Mouse (Mus musculus): ENCODE data around the gene 5530401A14Rik. TPM values are rescaled to one million over a fixed set of nuclear protein-coding genes. Genes with fewer than 3 reads are reported as not detected.

5530401A14Rik gene
- polyA plus RNA-seq, 1 experiment from 2014 or later = not detected

DNA sequence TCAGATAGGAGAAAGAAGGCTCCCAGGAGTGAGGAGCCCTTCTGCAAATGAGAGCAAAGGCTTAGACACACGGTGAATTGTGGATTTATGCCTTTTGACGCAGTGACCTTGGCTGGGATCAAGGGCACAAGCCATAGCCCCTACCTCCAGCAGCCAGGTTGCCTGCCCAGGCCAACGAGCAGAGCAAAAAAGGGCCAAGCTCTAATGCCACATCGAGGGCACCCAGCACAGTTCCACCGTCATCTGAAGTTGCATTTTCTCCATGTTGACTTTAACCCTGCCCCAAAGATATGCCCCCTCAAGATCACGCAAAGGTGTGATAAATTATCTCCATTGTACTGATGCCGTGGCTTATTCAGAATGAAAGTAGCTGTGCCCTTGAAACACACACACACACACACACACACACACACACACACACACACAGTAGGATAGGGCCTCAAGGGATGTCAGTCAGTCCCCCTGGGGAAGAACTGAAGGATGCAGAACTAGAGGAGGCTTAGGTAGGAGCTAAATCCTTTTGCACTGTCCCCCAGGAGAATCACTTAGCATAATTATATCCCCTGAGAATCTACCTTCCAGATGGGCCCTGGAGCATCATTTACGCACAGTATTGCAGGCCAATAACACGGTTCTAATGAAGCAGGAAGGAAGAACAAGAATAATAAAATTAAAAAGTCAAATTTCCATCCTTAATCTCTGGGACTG is 11.2 kb downstream of the 5530401A14Rik start:
- WGBS (ENCODE audit: insufficient replicate concordance) = 40% methylated on average over 9 of the region's 9 CpGs
- H3K4me2 ChIP-seq = no peak overlapping the region
- H3K36me3 ChIP-seq = no peaks in the 10 kb centered on the region
- H3K9me3 ChIP-seq (replicated peaks) = no peaks in the 10 kb centered on the region
- ATAC-seq (ENCODE audit: low read depth) (no peak), DNase-seq (no peak)
- no peaks in the 10 kb centered on the region for H3K4me1 ChIP-seq (replicated peaks)
- H3K27me3 ChIP-seq = no peaks in the 10 kb centered on the region
- H3K9ac ChIP-seq = no peak overlapping the region
- H3K27ac ChIP-seq = no peak overlapping the region
- no peak overlapping the region for H3K4me3 ChIP-seq (replicated peaks)

DNA sequence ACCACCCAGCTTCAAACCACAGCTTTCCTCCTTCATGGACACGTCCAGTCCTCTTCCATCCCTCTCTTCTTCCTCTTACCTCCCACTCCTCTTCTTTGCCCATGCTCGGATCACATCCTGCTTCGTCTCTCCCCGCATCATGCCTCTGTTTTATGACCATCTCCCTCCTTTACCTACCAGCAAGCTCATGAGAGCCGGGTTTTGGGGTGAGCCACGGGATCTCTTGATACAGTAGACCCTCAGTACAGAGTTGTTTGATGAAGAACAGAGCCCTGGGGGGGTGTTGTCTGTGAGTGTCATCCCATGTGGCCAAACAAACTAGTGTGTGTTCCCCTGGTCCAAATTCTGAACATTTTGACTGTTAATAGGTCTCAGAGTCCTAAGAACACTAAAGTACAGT is 36.0 kb downstream of the 5530401A14Rik start:
- H3K4me2 ChIP-seq = no peak overlapping the region
- no peak for DNase-seq
- no peaks in the 10 kb centered on the region for H3K36me3 ChIP-seq
- H3K9me3 ChIP-seq (replicated peaks) = no peaks in the 10 kb centered on the region; the same call in 1 of the 2 replicates
- no peaks in the 10 kb centered on the region for H3K27me3 ChIP-seq
- WGBS (ENCODE audit: insufficient replicate concordance) = 49% methylated on average over 6 of the region's 6 CpGs
- H3K4me1 ChIP-seq (replicated peaks) = no peaks in the 10 kb centered on the region
- ATAC-seq (ENCODE audit: low read depth) = no peak
- H3K27ac ChIP-seq = no peak overlapping the region
- no peak overlapping the region for H3K9ac ChIP-seq
- no peak overlapping the region for H3K4me3 ChIP-seq (replicated peaks)

- no peak overlapping the region for H3K9ac ChIP-seq
- no peaks in the 10 kb centered on the region for H3K27me3 ChIP-seq
- H3K4me2 ChIP-seq = no peak overlapping the region
- no peak overlapping the region for H3K27ac ChIP-seq
- 10% methylated on average over 8 of the region's 8 CpGs for WGBS (ENCODE audit: insufficient replicate concordance)
- DNase-seq (no peak), ATAC-seq (ENCODE audit: low read depth) (no peak)
- no peaks in the 10 kb centered on the region for H3K4me1 ChIP-seq (replicated peaks)
- no peak overlapping the region for H3K4me3 ChIP-seq (replicated peaks)
- no peaks in the 10 kb centered on the region; the same call in 1 of the 2 replicates for H3K9me3 ChIP-seq (replicated peaks)
- H3K36me3 ChIP-seq = no peaks in the 10 kb centered on the region
These were observed 37.3 kb downstream of the 5530401A14Rik start for GRCm38 (mm10) chr11:81897547-81898354.

- Histone ChIP-seq H3K27ac (no peak overlapping the region), H3K9me3 (replicated peaks) (no peaks in the 10 kb centered on the region), H3K4me2 (no peak overlapping the region), H3K27me3 (no peaks in the 10 kb centered on the region), H3K4me1 (replicated peaks) (no peaks in the 10 kb centered on the region), H3K36me3 (no peaks in the 10 kb centered on the region), H3K4me3 (replicated peaks) (no peak overlapping the region), H3K9ac (no peak overlapping the region)
- ATAC-seq (ENCODE audit: low read depth) (no peak), DNase-seq (no peak)
These were observed 41.8 kb downstream of the 5530401A14Rik start for GRCm38 (mm10) chr11:81902318-81902717.

DNA sequence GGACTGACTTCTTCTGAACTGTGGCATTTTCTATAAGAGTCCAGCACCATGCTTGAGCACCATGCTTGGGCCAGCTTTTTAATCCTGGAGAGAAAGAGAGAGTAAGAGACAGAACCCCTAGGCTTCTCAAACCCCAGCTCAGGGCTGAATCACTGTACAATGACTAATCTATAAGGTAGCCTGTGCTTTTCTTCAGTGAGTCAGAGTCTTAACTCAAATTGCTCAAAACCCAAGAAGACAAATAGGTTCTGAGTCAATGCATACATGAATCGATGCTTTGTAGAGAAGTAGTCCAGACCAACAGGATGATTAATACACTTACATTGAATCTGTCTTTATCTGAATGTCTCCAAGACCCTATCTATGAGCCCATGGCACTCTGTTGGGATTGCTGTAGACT is 48.3 kb downstream of the 5530401A14Rik start:
- H3K4me1 ChIP-seq (replicated peaks) = no peaks in the 10 kb centered on the region
- no peak overlapping the region for H3K4me2 ChIP-seq
- H3K4me3 ChIP-seq (replicated peaks) = no peak overlapping the region
- WGBS (ENCODE audit: insufficient replicate concordance) = 53% methylated on average over 1 of the region's 1 CpGs
- ATAC-seq (ENCODE audit: low read depth) (no peak), DNase-seq (no peak)
- no peaks in the 10 kb centered on the region for H3K27me3 ChIP-seq
- H3K36me3 ChIP-seq = no peaks in the 10 kb centered on the region
- H3K9ac ChIP-seq = no peak overlapping the region
- H3K27ac ChIP-seq = no peak overlapping the region
- H3K9me3 ChIP-seq (replicated peaks) = no peaks in the 10 kb centered on the region

DNA sequence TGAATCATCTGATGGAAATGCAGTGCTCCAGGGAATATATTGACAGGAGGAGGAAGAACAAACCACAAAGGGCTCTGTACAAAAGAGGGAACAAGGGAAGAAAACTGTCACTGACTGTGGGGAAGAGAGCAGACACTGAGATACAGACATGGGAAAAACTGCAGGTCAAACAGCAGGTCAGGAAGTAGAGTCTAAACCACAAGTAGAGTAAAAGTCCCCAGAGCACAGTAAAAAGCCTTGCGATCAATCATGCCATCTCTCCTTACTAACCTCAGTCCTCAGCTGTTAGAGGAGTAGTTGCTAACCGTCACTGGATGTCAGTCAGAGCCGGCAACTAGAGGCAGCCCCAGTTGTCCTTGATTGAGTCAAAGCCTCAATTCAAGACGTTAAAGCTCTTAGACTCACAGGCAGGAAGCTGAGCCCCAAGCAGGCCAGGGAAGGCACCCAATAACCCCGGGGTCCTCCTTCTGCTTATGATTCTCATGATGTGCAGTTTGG is 49.0 kb downstream of the 5530401A14Rik start:
- Histone ChIP-seq H3K36me3 (no peaks in the 10 kb centered on the region), H3K9ac (no peak overlapping the region), H3K27ac (no peak overlapping the region), H3K9me3 (replicated peaks) (no peaks in the 10 kb centered on the region), H3K4me2 (no peak overlapping the region), H3K27me3 (no peaks in the 10 kb centered on the region), H3K4me1 (replicated peaks) (no peaks in the 10 kb centered on the region), H3K4me3 (replicated peaks) (no peak overlapping the region)
- 15% methylated on average over 5 of the region's 5 CpGs for WGBS (ENCODE audit: insufficient replicate concordance)
- DNase-seq (no peak), ATAC-seq (ENCODE audit: low read depth) (no peak)

- H3K27ac ChIP-seq = no peak overlapping the region
- no peaks in the 10 kb centered on the region for H3K9me3 ChIP-seq (replicated peaks)
- H3K4me1 ChIP-seq (replicated peaks) = no peaks in the 10 kb centered on the region
- no peaks in the 10 kb centered on the region for H3K27me3 ChIP-seq
- no peak overlapping the region for H3K9ac ChIP-seq
- H3K4me2 ChIP-seq = no peak overlapping the region
- no peaks in the 10 kb centered on the region for H3K36me3 ChIP-seq
- 42% methylated on average over 4 of the region's 4 CpGs for WGBS (ENCODE audit: insufficient replicate concordance)
- no peak for ATAC-seq (ENCODE audit: low read depth)
- no peak for DNase-seq
- no peak overlapping the region for H3K4me3 ChIP-seq (replicated peaks)
These were observed 52.6 kb downstream of the 5530401A14Rik start for GRCm38 (mm10) chr11:81913071-81913470.

GRCm38 (mm10) chr11:81915501-81915900 is 55.0 kb downstream of the 5530401A14Rik start:
- no peak for DNase-seq
- WGBS (ENCODE audit: insufficient replicate concordance) = 48% methylated on average over 6 of the region's 6 CpGs
- Histone ChIP-seq H3K36me3 (no peaks in the 10 kb centered on the region), H3K27me3 (no peaks in the 10 kb centered on the region), H3K4me2 (no peak overlapping the region), H3K4me1 (replicated peaks) (no peaks in the 10 kb centered on the region), H3K4me3 (replicated peaks) (no peak overlapping the region), H3K27ac (no peak overlapping the region), H3K9me3 (replicated peaks) (no peaks in the 10 kb centered on the region), H3K9ac (no peak overlapping the region)
- no peak for ATAC-seq (ENCODE audit: low read depth)

DNA sequence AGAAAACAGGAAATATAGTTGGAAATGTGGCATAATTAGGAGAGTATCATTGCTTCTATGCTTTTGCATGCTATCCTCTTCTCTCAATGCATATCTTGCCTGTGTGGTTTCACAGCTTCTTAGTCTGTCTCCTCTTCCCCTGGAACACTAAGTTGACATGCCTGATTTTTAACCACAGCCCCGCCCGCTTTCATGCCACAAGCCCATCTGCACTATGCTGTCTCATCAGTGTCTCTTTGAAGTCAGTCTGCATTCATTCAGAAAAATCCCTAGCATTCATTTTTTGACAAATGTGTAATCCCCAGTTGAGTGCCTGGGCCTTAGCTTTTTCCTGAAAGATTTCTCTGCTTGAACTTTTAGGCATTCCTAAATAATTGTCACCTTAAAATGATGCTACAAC is 62.6 kb downstream of the 5530401A14Rik start:
- no peaks in the 10 kb centered on the region for H3K27me3 ChIP-seq
- H3K9ac ChIP-seq = no peak overlapping the region
- H3K27ac ChIP-seq = no peak overlapping the region
- no peaks in the 10 kb centered on the region for H3K36me3 ChIP-seq
- no peak for ATAC-seq (ENCODE audit: low read depth)
- no peaks in the 10 kb centered on the region for H3K9me3 ChIP-seq (replicated peaks)
- H3K4me1 ChIP-seq (replicated peaks) = no peaks in the 10 kb centered on the region
- WGBS (ENCODE audit: insufficient replicate concordance) = 40% methylated on average over 2 of the region's 2 CpGs
- H3K4me3 ChIP-seq (replicated peaks) = no peak overlapping the region
- DNase-seq = no peak
- H3K4me2 ChIP-seq = no peak overlapping the region

DNA sequence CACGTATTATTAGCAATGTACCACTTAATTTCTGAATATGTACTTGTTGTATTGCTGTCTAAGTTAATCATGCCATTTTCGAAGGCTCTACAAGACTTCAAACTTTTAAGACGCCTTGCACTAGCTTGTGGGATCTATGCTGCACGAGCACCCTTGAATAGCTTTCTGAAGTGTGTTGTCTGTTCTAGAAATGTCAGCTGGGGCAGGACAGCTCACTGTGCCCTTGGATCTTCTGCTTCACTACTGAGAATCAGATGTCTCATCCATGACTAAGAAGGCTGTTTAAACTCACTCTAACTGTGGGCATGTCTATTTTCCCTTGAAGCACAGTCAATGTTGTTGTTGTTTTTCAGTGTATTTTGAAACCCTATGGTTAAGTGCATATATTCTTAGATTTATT is 63.2 kb downstream of the 5530401A14Rik start:
- Histone ChIP-seq H3K9me3 (replicated peaks) (no peaks in the 10 kb centered on the region), H3K4me2 (no peak overlapping the region), H3K36me3 (no peaks in the 10 kb centered on the region), H3K27ac (no peak overlapping the region), H3K4me3 (replicated peaks) (no peak overlapping the region), H3K4me1 (replicated peaks) (no peaks in the 10 kb centered on the region), H3K9ac (no peak overlapping the region), H3K27me3 (no peaks in the 10 kb centered on the region)
- WGBS (ENCODE audit: insufficient replicate concordance) = 57% methylated on average over 4 of the region's 4 CpGs
- DNase-seq (no peak), ATAC-seq (ENCODE audit: low read depth) (no peak)

DNA sequence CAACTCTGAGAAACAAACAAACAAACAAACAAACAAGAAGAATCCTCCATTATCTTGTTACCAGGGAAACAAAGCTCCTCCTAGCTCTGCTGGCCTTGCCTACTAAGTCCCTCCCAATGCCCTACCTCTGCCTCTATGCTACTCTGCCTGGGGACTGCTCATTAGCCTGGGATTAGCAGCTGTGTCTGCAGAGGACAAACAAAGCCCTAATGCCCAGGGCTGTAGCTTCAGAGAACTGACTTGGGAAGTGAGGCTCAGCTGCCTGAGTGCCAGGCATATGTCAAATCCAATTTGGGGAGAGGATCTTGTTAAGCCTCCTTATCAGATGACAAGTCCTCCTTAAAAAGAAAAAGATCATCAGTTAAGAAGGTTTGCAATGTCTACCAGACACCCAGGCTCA is 65.9 kb downstream of the 5530401A14Rik start:
- no peak overlapping the region for H3K27ac ChIP-seq
- H3K4me2 ChIP-seq = no peak overlapping the region
- no peaks in the 10 kb centered on the region for H3K9me3 ChIP-seq (replicated peaks)
- DNase-seq (no peak), ATAC-seq (ENCODE audit: low read depth) (no peak)
- H3K36me3 ChIP-seq = no peaks in the 10 kb centered on the region
- H3K4me1 ChIP-seq (replicated peaks) = no peaks in the 10 kb centered on the region
- no peak overlapping the region for H3K4me3 ChIP-seq (replicated peaks)
- H3K27me3 ChIP-seq = no peaks in the 10 kb centered on the region
- no peak overlapping the region for H3K9ac ChIP-seq

DNA sequence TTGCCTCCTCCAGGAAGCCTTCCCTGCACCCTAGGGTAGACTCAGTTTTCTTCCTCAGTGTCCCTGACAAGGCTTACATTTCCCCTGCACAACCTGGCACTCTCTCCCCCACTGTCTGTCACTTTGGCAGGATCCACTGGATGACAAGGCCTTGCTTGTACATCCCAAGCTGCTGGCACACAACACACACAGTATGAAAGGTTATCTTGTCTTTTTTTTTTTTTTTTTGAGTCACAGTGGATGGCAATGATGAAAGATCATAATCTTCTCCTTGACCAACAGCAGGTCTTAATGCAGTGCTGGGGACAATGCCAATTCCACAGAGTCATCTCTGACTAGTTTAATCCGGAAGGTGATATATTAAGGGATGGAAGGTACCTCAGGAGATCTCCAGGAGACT is 77.0 kb downstream of the 5530401A14Rik start:
- no peaks in the 10 kb centered on the region for H3K36me3 ChIP-seq
- DNase-seq (no peak), ATAC-seq (ENCODE audit: low read depth) (no peak)
- no peaks in the 10 kb centered on the region for H3K9me3 ChIP-seq (replicated peaks)
- no peak overlapping the region for H3K27ac ChIP-seq
- no peak overlapping the region for H3K9ac ChIP-seq
- no peak overlapping the region for H3K4me3 ChIP-seq (replicated peaks)
- no peaks in the 10 kb centered on the region for H3K4me1 ChIP-seq (replicated peaks)
- no peaks in the 10 kb centered on the region for H3K27me3 ChIP-seq
- WGBS (ENCODE audit: insufficient replicate concordance) = 46% methylated on average over 1 of the region's 1 CpGs
- no peak overlapping the region for H3K4me2 ChIP-seq
